Mouse (Mus musculus): ENCODE results near the gene Ngly1. TPM values are rescaled to one million over a fixed set of nuclear protein-coding genes. Genes with fewer than 3 reads are reported as not detected.

Gene Ngly1
- 22.8 and 28.8 TPM in 2 replicates for polyA plus RNA-seq (2014; fragmentation: Nextera tagmentation; extraction: Ambion mirVana)

DNA sequence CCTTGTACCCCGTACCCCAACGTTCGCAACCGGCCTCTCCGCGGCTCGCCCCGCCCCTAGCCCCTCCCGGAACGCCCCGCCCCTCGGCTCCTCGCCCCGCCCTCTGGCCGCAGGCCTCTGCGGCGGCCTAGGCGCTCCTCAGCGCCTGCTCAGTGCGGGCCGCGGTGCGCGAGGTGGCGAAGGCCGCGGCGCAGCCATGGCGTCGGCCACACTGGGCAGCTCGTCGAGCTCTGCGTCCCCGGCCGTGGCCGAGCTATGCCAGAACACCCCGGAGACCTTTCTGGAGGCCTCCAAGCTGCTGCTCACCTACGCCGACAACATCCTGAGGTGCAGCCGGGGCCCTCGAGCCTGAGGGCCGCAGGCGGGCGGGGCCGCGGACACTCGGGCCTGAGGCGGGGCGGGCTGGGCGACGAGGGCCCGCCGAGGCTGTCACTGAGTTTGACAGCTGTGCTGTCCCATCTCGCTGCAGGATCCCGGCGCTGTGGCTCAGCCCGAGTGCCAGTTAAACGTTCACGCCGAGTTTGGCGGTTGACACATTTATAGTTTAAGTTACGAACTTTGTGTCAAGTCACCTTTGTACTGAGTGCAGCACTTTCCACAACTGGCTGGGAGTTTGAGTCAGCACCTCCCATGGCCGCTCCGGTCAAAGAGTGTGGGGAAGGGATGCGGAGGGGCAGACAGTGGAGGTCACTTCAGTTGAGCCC lies at the start of gene Ngly1, which contains the start of gene Oxsm:
Gene Ngly1 (plus strand): TSS at position 110 of the 704 bp plus-strand sequence.
Gene Oxsm (minus strand): TSS at position 638 of the 704 bp plus-strand sequence.
- Histone ChIP-seq H3K27me3 (ENCODE audit: control insufficient read depth, insufficient read depth, low read length) (no peaks in the 10 kb centered on the region), H3K4me2 (ENCODE audit: low read length) (peak within 1 kb of the TSS; percentile 93), H3K4me1 (ENCODE audit: control insufficient read depth, insufficient read depth, low read length) (peaks cover 9% of the 10 kb centered on the region), H3K36me3 (ENCODE audit: control insufficient read depth, insufficient read depth, low read length) (no peaks in the 10 kb centered on the region), H3K27ac (replicated peaks; ENCODE audit: low read depth, low read length) (peak within 1 kb of the TSS; percentile 85), H3K4me3 (replicated peaks; ENCODE audit: low read depth, low read length) (peak within 1 kb of the TSS; percentile 79), H3K9ac (replicated peaks; ENCODE audit: low read length) (peak within 1 kb of the TSS; percentile 90), H3K9me3 (ENCODE audit: control insufficient read depth, low read length) (no peaks in the 10 kb centered on the region)
- ATAC-seq (ENCODE audit: low FRiP score, low TSS enrichment) (peak; percentile 98), DNase-seq (peak; percentile 92)
- WGBS = under 1% methylated on average over 63 of the region's 65 CpGs

DNA sequence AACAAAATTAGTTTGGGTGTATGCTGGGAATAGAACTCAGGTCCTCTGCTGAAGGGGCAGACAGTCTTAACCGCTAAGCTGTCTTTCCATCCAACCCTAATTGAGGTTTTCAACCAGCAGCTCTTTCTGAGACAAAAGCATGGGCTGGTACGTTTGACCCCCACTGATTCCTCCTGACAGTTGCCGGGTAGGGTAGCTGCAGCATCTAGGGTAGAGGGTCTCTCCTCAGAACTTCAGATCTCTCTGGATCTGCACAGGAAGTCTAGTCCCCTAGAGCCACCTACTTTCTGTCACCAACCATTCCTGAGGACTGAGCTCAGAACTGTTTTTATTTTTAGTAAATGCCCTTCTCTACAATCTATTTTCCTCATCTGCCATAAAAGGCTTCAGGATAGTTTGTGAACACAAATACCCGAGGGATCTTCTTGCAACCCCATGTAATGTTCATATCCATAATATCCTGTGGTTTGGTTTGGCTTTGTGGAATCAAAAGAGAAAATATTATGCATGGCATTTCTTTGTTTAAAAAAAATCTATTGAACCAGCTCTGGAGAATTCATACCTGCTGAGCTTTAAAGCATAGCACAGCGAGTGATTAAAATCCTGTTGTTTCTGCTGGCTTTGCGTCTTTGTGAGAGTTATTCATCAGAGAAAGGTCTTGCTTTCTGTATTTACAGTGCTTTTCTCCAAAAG lies 48.7 kb upstream of the Ngly1 start:
- Histone ChIP-seq H3K27ac (replicated peaks; ENCODE audit: low read depth, low read length) (peak overlapping the region; percentile 79), H3K9ac (replicated peaks; ENCODE audit: low read length) (0 out of 2 replicates have a peak overlapping the region, but pooled peaks have one; percentile 1), H3K36me3 (ENCODE audit: control insufficient read depth, insufficient read depth, low read length) (no peaks in the 10 kb centered on the region), H3K4me2 (ENCODE audit: low read length) (peak overlapping the region; percentile 48), H3K27me3 (ENCODE audit: control insufficient read depth, insufficient read depth, low read length) (no peaks in the 10 kb centered on the region), H3K4me3 (replicated peaks; ENCODE audit: low read depth, low read length) (peak overlapping the region; percentile 14; the same call in 1 of the 2 replicates), H3K4me1 (ENCODE audit: control insufficient read depth, insufficient read depth, low read length) (peaks cover 24% of the 10 kb centered on the region), H3K9me3 (ENCODE audit: control insufficient read depth, low read length) (no peaks in the 10 kb centered on the region)
- 8% methylated on average over 6 of the region's 6 CpGs for WGBS
- DNase-seq (peak; percentile 61), ATAC-seq (ENCODE audit: low FRiP score, low TSS enrichment) (peak; percentile 35; the same call in 1 of the 2 replicates)

DNA sequence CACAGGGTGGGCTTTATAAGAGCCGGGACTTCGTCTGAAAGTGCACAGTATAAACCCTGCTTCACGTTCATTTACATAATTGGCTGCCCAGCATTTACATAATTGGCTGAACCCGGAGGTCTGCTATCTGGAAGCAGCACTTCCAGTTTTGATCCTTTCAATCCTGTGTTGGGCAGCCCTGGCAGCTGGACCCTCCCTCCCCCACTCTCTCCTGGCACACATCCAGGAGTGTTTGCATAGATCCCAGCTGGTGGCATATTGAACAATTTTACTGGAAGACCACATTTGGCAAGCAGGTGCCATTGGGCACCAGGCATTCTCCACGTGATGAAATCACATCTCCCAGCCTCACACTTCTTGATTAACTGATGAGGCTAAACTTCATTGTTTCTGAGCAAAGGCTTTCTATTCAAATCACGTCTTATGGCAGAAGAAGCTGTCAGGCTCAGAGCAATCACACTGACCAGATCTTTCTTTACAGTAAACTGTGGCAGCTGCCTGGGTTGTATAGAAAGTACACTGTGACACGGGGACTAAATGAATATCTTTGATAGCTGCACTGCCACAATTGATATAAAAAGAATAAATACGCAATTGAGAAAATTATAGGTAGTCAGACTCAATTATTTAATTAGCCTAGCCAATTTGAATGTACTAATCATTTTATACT lies 48.0 kb upstream of the Ngly1 start:
- ATAC-seq (ENCODE audit: low FRiP score, low TSS enrichment) = peak; percentile 92
- H3K36me3 ChIP-seq (ENCODE audit: control insufficient read depth, insufficient read depth, low read length) = no peaks in the 10 kb centered on the region
- H3K9me3 ChIP-seq (ENCODE audit: control insufficient read depth, low read length) = no peaks in the 10 kb centered on the region
- peak overlapping the region; percentile 79 for H3K27ac ChIP-seq (replicated peaks; ENCODE audit: low read depth, low read length)
- H3K4me2 ChIP-seq (ENCODE audit: low read length) = peak overlapping the region; percentile 48
- H3K9ac ChIP-seq (replicated peaks; ENCODE audit: low read length) = peak overlapping the region; percentile 1; the same call in 1 of the 2 replicates
- DNase-seq = peak; percentile 94
- WGBS = 6% methylated on average over 8 of the region's 8 CpGs
- peaks cover 24% of the 10 kb centered on the region for H3K4me1 ChIP-seq (ENCODE audit: control insufficient read depth, insufficient read depth, low read length)
- no peaks in the 10 kb centered on the region for H3K27me3 ChIP-seq (ENCODE audit: control insufficient read depth, insufficient read depth, low read length)
- peak overlapping the region; percentile 14; the same call in 1 of the 2 replicates for H3K4me3 ChIP-seq (replicated peaks; ENCODE audit: low read depth, low read length)

DNA sequence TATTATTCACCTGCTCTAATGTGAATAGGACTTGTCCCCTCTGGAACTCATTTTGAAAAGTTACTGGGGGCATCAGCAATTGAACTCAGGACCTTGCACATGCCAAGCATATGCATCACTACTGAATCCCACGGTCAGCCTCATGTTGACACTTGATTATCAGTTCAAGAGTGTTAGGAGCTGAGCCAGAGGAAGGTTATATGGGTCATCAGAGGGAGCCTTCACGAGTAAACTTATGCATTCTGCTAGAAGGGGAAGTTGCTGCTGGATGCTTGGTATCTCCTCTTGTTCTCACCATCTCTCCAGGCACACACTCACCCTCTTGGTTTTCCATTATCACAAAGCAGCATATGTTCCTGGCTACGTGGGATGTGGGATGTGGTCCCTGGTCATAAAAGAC lies 47.4 kb upstream of the Ngly1 start:
- no peaks in the 10 kb centered on the region for H3K9me3 ChIP-seq (ENCODE audit: control insufficient read depth, low read length)
- H3K4me1 ChIP-seq (ENCODE audit: control insufficient read depth, insufficient read depth, low read length) = peaks cover 24% of the 10 kb centered on the region
- peak; percentile 21 for DNase-seq
- H3K27ac ChIP-seq (replicated peaks; ENCODE audit: low read depth, low read length) = peak overlapping the region; percentile 79
- H3K36me3 ChIP-seq (ENCODE audit: control insufficient read depth, insufficient read depth, low read length) = no peaks in the 10 kb centered on the region
- H3K27me3 ChIP-seq (ENCODE audit: control insufficient read depth, insufficient read depth, low read length) = no peaks in the 10 kb centered on the region
- peak overlapping the region; percentile 48 for H3K4me2 ChIP-seq (ENCODE audit: low read length)
- H3K9ac ChIP-seq (replicated peaks; ENCODE audit: low read length) = no peak overlapping the region
- WGBS = 31% methylated on average over 3 of the region's 3 CpGs
- peak; percentile 19; the same call in 1 of the 2 replicates for ATAC-seq (ENCODE audit: low FRiP score, low TSS enrichment)
- no peak overlapping the region for H3K4me3 ChIP-seq (replicated peaks; ENCODE audit: low read depth, low read length)

DNA sequence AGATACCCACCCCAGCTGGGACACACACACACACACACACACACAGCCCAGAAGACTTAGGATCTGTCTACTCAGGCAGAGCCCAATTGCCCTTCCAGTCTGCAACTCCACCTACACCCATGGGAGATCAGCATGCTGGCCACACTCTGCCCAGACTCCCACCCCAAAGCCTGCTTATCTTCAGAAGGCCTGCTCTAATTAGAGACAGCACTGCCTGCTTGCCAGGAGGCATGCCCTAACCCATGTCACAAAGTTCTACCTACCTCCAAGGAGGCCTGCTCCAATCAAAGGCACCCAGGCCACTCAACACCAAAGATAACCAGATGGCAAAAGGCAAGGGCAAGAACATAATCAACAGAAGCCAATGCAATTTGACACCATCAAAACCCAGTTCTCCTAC lies 41.4 kb upstream of the Ngly1 start:
- H3K9ac ChIP-seq (replicated peaks; ENCODE audit: low read length) = no peak overlapping the region
- H3K4me2 ChIP-seq (ENCODE audit: low read length) = no peak overlapping the region
- H3K4me3 ChIP-seq (replicated peaks; ENCODE audit: low read depth, low read length) = no peak overlapping the region
- no peak overlapping the region for H3K27ac ChIP-seq (replicated peaks; ENCODE audit: low read depth, low read length)
- no peaks in the 10 kb centered on the region for H3K27me3 ChIP-seq (ENCODE audit: control insufficient read depth, insufficient read depth, low read length)
- no peaks in the 10 kb centered on the region for H3K9me3 ChIP-seq (ENCODE audit: control insufficient read depth, low read length)
- DNase-seq (no peak), ATAC-seq (ENCODE audit: low FRiP score, low TSS enrichment) (no peak)
- H3K36me3 ChIP-seq (ENCODE audit: control insufficient read depth, insufficient read depth, low read length) = no peaks in the 10 kb centered on the region
- 0 out of 2 replicates have a peak, but pooled peaks cover under 1% of the 10 kb centered on the region for H3K4me1 ChIP-seq (ENCODE audit: control insufficient read depth, insufficient read depth, low read length)

DNA sequence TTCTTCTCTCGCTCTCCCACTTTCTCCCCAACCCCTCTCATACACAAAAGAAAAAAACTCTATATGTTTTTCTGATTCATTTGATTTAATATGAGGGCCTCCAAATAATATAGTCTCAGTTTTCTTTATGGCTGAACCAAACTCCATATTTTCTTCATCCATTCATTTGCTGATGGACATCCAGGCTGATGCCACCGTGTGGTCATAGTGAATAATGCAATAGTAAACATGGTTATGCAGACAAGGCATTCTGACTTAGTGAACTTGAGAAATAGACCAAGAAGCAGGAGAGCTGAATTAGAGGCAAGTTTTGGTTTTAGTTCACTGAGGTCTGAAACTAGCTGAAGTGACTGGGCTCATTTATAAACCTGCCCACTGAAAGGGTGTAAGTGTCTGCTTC lies 30.1 kb upstream of the Ngly1 start:
- Histone ChIP-seq H3K9ac (replicated peaks; ENCODE audit: low read length) (no peak overlapping the region), H3K9me3 (ENCODE audit: control insufficient read depth, low read length) (no peaks in the 10 kb centered on the region), H3K4me3 (replicated peaks; ENCODE audit: low read depth, low read length) (no peak overlapping the region), H3K4me1 (ENCODE audit: control insufficient read depth, insufficient read depth, low read length) (no peaks in the 10 kb centered on the region), H3K27ac (replicated peaks; ENCODE audit: low read depth, low read length) (no peak overlapping the region), H3K4me2 (ENCODE audit: low read length) (no peak overlapping the region), H3K27me3 (ENCODE audit: control insufficient read depth, insufficient read depth, low read length) (no peaks in the 10 kb centered on the region), H3K36me3 (ENCODE audit: control insufficient read depth, insufficient read depth, low read length) (no peaks in the 10 kb centered on the region)
- DNase-seq = peak; percentile 82
- ATAC-seq (ENCODE audit: low FRiP score, low TSS enrichment) = no peak
- WGBS = 55% methylated on average over 2 of the region's 2 CpGs

DNA sequence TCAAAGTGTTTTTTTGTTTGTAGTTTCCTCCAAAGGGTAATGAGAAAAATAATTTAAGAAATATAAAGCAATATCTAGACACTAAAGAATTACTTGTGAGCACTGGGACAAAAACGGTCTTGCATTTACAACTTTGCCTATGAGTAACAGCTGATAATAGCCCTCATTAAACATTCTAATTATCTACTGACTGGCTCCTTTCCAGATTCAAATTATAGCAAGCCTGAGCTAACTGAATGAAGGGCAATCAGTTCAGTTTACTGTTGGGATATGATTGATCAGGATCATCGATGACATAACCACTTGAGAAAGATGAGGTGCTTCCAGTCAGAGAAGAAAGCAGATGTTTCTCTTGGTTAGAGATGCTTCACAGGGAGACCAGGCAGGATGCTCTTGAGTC lies 19.7 kb upstream of the Ngly1 start:
- no peak overlapping the region for H3K4me2 ChIP-seq (ENCODE audit: low read length)
- H3K27ac ChIP-seq (replicated peaks; ENCODE audit: low read depth, low read length) = no peak overlapping the region
- peak; percentile 14 for DNase-seq
- no peak overlapping the region for H3K4me3 ChIP-seq (replicated peaks; ENCODE audit: low read depth, low read length)
- no peak for ATAC-seq (ENCODE audit: low FRiP score, low TSS enrichment)
- H3K27me3 ChIP-seq (ENCODE audit: control insufficient read depth, insufficient read depth, low read length) = no peaks in the 10 kb centered on the region
- H3K4me1 ChIP-seq (ENCODE audit: control insufficient read depth, insufficient read depth, low read length) = no peaks in the 10 kb centered on the region
- no peaks in the 10 kb centered on the region for H3K9me3 ChIP-seq (ENCODE audit: control insufficient read depth, low read length)
- 75% methylated on average over 2 of the region's 2 CpGs for WGBS
- H3K36me3 ChIP-seq (ENCODE audit: control insufficient read depth, insufficient read depth, low read length) = no peaks in the 10 kb centered on the region
- no peak overlapping the region for H3K9ac ChIP-seq (replicated peaks; ENCODE audit: low read length)

DNA sequence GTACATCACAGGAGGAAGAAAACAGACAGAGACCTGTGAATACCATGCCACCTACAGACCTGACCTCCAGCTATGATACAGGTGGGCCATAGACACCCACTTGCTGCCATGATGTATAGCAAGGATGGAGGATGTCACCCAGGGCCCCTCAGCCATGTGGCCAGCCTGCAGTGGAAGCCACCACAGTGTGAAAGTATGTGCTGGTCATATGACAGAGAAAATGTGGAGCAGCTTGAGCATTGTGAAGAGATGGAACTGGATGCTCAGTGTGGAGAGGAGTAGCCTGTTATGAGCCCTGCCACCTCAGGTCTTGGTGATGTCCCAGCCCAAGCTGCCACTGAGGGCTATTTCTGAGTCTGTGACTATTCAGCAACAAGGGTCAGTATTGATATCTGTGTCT lies 18.5 kb upstream of the Ngly1 start:
- Histone ChIP-seq H3K9me3 (ENCODE audit: control insufficient read depth, low read length) (no peaks in the 10 kb centered on the region), H3K9ac (replicated peaks; ENCODE audit: low read length) (no peak overlapping the region), H3K4me3 (replicated peaks; ENCODE audit: low read depth, low read length) (no peak overlapping the region), H3K4me2 (ENCODE audit: low read length) (no peak overlapping the region), H3K27ac (replicated peaks; ENCODE audit: low read depth, low read length) (no peak overlapping the region), H3K27me3 (ENCODE audit: control insufficient read depth, insufficient read depth, low read length) (no peaks in the 10 kb centered on the region), H3K36me3 (ENCODE audit: control insufficient read depth, insufficient read depth, low read length) (no peaks in the 10 kb centered on the region), H3K4me1 (ENCODE audit: control insufficient read depth, insufficient read depth, low read length) (no peaks in the 10 kb centered on the region)
- DNase-seq = no peak
- ATAC-seq (ENCODE audit: low FRiP score, low TSS enrichment) = no peak
